Mouse (Mus musculus) right cerebral cortex, postnatal 4 days (tissue): ENCODE measurements around the gene Fosb.

Experiments
- DNase-seq: peaks from one replicate; pipeline ENCODE4 v3.0.0-alpha.2; 2022

Gene Fosb

DNA sequence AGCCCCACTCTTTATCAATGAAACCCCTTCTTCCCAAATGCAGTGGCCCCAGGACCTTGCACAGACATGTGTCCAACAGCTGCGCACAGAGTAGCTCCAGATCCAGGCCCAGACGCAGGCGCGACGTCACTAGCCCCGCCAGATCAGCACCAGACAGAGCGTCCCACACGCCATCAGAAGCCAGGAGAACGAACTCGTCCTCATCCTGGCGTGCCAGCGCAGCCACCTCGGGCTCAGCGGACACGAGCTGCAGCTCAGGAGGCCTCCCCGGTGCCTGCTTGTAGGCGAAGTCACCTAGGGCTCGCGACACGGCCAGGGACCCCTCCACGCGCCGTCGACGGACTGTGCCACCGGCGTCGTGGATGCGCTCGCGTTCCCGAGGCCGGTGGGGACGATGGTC lies 30.8 kb downstream of the Fosb start:
- DNase-seq = no peak

- no peak for DNase-seq
These were observed 33.6 kb downstream of the Fosb start for GRCm38 (mm10) chr7:19276253-19276652.

GRCm38 (mm10) chr7:19272173-19272764 lies 37.6 kb downstream of the Fosb start:
- DNase-seq = peak; percentile 59

GRCm38 (mm10) chr7:19271238-19272172 lies 38.3 kb downstream of the Fosb start, which contains the start of gene Vasp:
Vasp (minus strand) TSS chr7:19271817.
- DNase-seq = peak; percentile 69

GRCm38 (mm10) chr7:19270509-19271237 lies 39.2 kb downstream of the Fosb start:
- DNase-seq = no peak

DNA sequence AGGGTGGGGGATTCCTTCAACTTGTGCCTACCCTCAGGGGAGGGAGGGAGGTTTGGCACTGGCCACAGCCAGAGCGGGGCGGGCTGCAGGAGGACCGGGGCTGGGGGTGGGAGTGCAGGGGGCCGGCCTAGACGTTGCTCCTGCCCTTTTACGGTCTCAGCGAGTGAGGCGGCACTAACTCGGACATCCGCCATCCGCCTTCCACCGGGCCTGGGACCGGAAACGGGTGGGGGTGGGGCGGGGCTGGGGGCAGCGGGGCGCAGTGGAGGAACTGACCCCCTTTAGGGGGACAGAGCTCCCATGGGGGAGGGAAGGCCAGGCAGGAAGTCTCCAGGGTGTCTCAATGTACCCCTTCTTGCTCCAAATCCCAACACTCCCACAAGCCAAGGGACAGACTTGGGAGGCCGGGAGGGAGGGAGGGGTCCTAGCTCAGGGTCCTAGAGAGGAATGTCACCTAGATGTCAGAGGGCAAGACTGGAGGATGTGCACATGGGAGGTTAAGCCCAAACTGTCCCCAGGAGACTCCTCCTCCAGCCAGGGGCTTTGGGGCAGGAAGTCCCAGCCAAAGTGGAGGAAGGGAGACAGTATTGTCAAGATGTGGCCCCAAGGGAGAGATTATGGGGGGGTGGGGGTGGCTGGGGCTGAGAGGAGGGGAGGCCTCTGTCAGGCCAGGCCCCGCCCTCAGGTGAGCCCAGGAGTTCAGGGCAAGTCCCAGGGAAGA lies 40.0 kb downstream of the Fosb start:
- peak; percentile 25 for DNase-seq

DNA sequence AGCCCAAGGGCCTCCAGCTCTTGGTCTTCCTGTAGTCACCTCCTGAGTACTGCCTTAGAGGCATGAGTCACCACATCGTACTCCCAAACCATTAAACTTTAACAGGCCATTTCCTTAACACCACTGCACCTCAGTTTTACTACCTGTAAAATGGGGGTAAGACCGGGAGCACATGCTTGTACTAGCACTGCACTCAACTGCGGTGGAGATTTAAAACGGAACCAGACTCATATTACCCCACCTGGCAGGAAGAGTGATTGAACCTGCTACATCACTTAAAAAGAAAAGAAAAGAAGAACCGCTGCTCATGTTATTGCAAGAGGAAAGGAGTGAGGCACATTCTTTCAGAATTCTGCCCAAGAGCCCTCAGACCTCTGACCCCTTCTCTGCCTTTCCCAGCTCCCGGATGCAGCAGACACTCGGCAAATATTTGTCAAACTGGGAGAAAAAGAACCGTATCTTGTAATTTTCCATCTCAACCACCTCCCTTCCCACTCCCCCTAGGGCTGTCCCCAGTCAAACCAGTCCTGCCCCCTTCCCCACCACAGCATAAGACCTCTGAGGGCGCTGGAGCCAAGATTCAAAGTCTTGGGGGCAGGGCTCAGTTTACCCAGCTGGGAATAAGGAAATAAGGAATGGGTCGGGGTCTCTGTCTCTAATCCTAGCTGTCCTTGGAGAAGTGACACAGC lies 40.7 kb downstream of the Fosb start:
- no peak for DNase-seq

GRCm38 (mm10) chr7:19267051-19267450 lies 42.8 kb downstream of the Fosb start:
- no peak for DNase-seq

- no peak for DNase-seq
These were observed 43.7 kb downstream of the Fosb start for GRCm38 (mm10) chr7:19265928-19266822.

GRCm38 (mm10) chr7:19265147-19265546 lies 44.7 kb downstream of the Fosb start:
- DNase-seq = no peak

DNA sequence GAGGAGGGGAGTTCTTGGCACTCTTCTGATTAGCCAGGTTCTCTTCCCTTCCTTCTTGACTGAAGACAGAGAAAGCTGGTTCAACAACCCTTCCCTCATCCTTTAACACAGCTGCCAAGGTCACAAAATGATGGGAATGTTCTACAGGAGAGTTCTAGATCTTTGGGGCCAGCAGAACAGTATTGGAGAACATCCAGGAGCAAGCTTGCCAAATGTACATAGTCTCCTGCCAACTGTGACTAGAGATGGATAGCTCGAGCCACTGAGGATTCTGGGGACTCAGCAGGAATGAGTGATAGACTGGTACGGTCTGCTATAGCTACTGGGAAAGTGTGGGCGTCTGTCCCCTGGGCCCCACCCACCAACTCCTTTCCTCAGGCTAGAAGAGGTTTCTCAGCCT lies 51.5 kb downstream of the Fosb start:
- no peak for DNase-seq

- peak; percentile 51 for DNase-seq
These were observed 52.3 kb downstream of the Fosb start for GRCm38 (mm10) chr7:19257390-19258022.

GRCm38 (mm10) chr7:19256567-19256966 lies 53.3 kb downstream of the Fosb start:
- no peak for DNase-seq

- DNase-seq = no peak
These were observed 54.5 kb downstream of the Fosb start for GRCm38 (mm10) chr7:19255395-19255794.

DNA sequence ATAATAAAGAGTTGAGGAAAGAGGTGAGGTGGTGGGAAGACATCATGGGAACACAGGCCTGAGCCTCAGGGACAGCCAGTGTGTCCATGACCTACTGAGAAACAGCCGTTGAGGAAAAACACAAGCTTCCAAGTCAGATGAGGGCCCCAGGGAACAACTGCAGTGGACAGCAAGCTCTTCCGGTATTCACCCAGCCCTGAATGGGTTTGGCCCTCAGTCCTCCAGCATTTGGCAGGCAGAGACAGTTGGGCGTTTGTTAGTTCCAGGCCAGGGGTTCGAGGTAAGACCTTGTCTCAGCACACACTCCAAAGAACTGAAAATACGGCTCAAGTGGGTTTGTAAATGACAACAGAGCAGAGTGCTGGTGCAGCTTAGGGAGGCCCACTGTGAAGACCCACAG lies 56.4 kb downstream of the Fosb start:
- DNase-seq = no peak
